Mouse (Mus musculus): ENCODE measurements around the gene Epm2aip1.
A peak's percentile ranks its signal among the peaks of the same experiment; 100 is the strongest.

The Epm2aip1 gene

GRCm38 (mm10) chr9:111271434-111272160, at the start of gene Epm2aip1, which contains the start of gene Mlh1:
Epm2aip1 (plus strand) TSS chr9:111271929.
Mlh1 (minus strand) TSS chr9:111271791.
- peak; percentile 97 to 99 for DNase-seq (ENCODE audit: low spot score in 2 of 2)

GRCm38 (mm10) chr9:111223406-111223805, 48.3 kb upstream of the Epm2aip1 start:
- DNase-seq (ENCODE audit: low spot score in 2 of 2) = no peak

- no peak for DNase-seq (ENCODE audit: low spot score in 2 of 2)
Observed at GRCm38 (mm10) chr9:111228446-111228845, 43.3 kb upstream of the Epm2aip1 start.

- DNase-seq (ENCODE audit: low spot score in 2 of 2) = no peak
Observed at GRCm38 (mm10) chr9:111234701-111235100, 37.0 kb upstream of the Epm2aip1 start.

GRCm38 (mm10) chr9:111237726-111238125, 34.0 kb upstream of the Epm2aip1 start:
- DNase-seq (ENCODE audit: low spot score in 2 of 2) = no peak

GRCm38 (mm10) chr9:111239821-111240220, 31.9 kb upstream of the Epm2aip1 start:
- no peak for DNase-seq (ENCODE audit: low spot score in 2 of 2)

GRCm38 (mm10) chr9:111243384-111243783, 28.3 kb upstream of the Epm2aip1 start:
- no peak for DNase-seq (ENCODE audit: low spot score in 2 of 2)

GRCm38 (mm10) chr9:111245546-111245945, 26.2 kb upstream of the Epm2aip1 start:
- no peak for DNase-seq (ENCODE audit: low spot score in 2 of 2)

GRCm38 (mm10) chr9:111247682-111248246, 24.0 kb upstream of the Epm2aip1 start:
- DNase-seq (ENCODE audit: low spot score in 2 of 2) = no peak

GRCm38 (mm10) chr9:111252161-111252869, 19.4 kb upstream of the Epm2aip1 start:
- no peak for DNase-seq (ENCODE audit: low spot score in 2 of 2)

- DNase-seq (ENCODE audit: low spot score in 2 of 2) = no peak
Observed at GRCm38 (mm10) chr9:111260360-111260985, 11.3 kb upstream of the Epm2aip1 start.

- no peak for DNase-seq (ENCODE audit: low spot score in 2 of 2)
Observed at GRCm38 (mm10) chr9:111261356-111261755, 10.4 kb upstream of the Epm2aip1 start.

- no peak for DNase-seq (ENCODE audit: low spot score in 2 of 2)
Observed at GRCm38 (mm10) chr9:111267998-111268397, 3.7 kb upstream of the Epm2aip1 start.

- no peak for DNase-seq (ENCODE audit: low spot score in 2 of 2)
Observed at GRCm38 (mm10) chr9:111270606-111271005, 1.1 kb upstream of the Epm2aip1 start.

- no peak for DNase-seq (ENCODE audit: low spot score in 2 of 2)
Observed at GRCm38 (mm10) chr9:111271056-111271433, 684 bp upstream of the Epm2aip1 start.

- DNase-seq (ENCODE audit: low spot score in 2 of 2) = no peak
Observed at GRCm38 (mm10) chr9:111272356-111272755, 627 bp downstream of the Epm2aip1 start.

- DNase-seq (ENCODE audit: low spot score in 2 of 2) = peak in 1 of 2 experiments; percentile 7
Observed at GRCm38 (mm10) chr9:111272996-111273785, 1.5 kb downstream of the Epm2aip1 start.

- no peak for DNase-seq (ENCODE audit: low spot score in 2 of 2)
Observed at GRCm38 (mm10) chr9:111273958-111274357, 2.2 kb downstream of the Epm2aip1 start.

GRCm38 (mm10) chr9:111275156-111275555, 3.4 kb downstream of the Epm2aip1 start:
- no peak for DNase-seq (ENCODE audit: low spot score in 2 of 2)

GRCm38 (mm10) chr9:111285061-111285460, 13.3 kb downstream of the Epm2aip1 start:
- DNase-seq (ENCODE audit: low spot score in 2 of 2) = no peak

- no peak for DNase-seq (ENCODE audit: low spot score in 2 of 2)
Observed at GRCm38 (mm10) chr9:111285676-111286075, 13.9 kb downstream of the Epm2aip1 start.

Measured in spleen, postnatal 10 days (tissue).